Mouse (Mus musculus): Measurements from ENCODE around the gene Trmt1. TPM values are rescaled to one million over a fixed set of nuclear protein-coding genes. Genes with fewer than 3 reads are reported as not detected.

Gene Trmt1
- total RNA-seq, 1 experiment from 2014 or later = 62.2 TPM

- peak; percentile 90 for DNase-seq
These were observed 22.8 kb downstream of the Trmt1 start for GRCm38 (mm10) chr8:84708774-84709475.

DNA sequence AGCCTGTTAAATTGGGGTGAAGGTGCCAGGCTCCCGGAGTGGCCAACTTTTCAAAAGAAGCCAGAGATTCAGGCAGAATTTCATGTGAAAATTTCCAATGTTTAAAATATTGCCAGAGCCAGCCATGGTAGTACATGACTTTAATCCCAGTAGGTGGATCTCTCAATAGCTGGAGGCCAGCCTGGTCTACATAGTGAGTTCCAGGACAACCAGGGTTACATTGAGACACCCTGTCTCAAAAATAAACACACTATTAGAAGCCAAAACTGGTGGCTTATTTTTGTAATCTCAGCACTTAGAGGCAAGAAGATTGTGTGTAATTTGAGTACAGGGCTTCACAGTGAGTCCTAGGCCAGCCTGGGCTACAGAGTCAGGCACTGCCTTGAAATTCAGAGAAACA lies 23.8 kb downstream of the Trmt1 start:
- no peak for DNase-seq

- DNase-seq = no peak
These were observed 25.2 kb downstream of the Trmt1 start for GRCm38 (mm10) chr8:84711312-84711711.

DNA sequence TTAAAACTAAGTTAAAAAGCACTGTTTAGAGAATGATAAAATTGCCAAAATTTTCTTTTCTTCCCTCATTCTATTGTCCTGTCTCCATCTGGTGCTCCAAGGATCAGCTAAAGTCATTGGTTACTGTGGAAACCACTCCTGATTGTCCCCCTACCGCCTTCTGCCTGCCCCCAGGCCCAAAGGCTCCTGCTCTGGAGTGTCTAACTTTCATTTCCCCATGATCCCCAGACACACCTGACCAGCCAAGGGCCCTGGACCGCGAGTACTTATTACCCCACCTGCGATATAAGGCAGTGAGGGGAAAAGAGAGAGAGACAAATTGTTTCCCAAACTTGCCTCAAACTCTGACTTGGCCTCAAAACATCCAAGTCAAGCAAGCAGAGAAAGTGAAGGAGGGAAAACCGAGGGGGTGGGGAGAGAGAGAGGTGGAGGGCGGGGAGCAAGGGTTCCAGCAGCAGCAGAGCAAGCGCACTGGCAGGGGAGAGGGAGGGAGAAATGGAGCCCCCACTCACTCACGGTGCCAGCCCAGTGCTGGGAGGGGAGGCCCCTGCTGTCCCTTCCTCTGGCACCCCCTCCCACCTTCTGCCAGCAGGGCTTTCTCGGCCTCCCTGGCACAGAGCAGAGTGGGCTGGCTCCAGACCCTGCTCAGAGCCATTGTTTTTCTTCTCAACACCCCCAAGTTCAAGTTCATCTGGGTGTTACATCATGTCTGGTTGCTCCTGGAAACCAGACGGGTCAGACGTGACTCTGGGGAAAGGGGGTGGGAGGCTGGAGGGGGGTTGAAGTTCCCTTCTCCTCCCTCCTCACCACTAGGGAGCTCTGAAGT lies 26.0 kb downstream of the Trmt1 start:
- no peak for DNase-seq

DNA sequence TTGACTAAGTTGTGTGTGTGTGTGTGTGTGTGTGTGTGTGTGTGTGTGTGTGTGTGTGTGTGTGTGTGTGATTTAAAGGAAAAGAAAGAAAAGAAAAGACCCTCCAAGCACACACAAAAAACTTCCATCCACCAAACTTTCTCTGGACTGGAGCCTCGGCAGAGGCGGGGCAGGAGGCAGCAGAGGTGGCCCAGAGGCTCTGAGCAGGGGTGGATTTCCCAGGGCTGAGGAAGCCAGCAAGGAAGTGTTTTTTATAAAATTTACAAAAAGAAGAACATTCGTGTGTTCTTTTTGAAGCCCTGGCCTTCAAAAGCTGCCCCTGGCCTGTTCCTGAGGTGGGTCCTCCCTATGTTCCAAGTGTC lies 26.6 kb downstream of the Trmt1 start:
- DNase-seq = no peak

- DNase-seq = no peak
These were observed 27.3 kb downstream of the Trmt1 start for GRCm38 (mm10) chr8:84713381-84713780.

DNA sequence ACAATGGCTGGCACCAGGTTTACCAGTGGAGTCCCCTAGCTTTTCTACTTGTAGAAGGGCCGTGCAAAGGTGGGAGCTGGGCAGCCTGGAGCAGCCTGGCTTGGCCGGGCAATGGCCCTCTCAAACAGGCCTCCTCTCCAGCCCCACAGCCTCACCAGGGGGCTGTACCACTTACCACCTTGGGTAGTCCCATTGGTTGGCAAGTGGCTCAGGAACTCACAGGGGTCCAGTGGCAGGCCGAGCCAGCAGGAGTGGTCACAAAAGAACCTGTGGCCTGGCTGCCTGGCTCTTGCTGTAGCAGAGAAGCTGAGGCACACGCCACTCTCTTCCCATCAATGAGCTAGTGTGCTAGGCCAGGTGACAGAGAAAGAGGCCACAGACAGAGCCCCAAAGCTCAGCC lies 28.1 kb downstream of the Trmt1 start:
- DNase-seq = no peak

DNA sequence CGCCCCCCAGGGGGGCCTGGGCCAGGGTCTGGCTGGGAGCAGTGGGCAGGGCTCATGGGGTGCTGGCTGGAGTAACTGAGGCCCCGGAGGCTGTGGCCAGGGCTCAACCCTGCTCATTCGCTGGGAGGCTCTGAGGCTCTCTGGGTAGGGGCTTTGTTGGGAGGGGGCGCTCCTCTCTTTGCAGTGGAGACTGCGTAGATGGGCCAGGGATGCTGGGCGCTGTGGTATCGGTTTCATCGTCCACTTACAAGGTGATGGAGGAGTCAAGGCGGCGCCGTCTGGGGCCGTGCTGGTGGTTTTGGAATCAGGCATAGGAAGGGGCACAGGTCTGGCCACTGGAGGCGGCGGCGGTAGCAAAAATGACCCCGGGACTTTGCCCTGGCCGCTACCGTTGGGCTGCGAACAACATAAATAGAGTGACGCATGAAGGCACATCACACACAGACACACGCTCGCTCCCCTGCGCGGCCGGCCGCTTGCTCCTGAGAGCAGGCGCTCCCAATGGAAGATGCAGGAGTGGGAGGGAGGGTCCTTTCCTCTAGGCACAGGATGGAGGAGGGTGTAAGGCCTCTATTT lies 29.9 kb downstream of the Trmt1 start:
- DNase-seq = no peak

GRCm38 (mm10) chr8:84716790-84717189 lies 30.7 kb downstream of the Trmt1 start:
- DNase-seq = no peak

GRCm38 (mm10) chr8:84718476-84718875 lies 32.4 kb downstream of the Trmt1 start:
- DNase-seq = no peak

DNA sequence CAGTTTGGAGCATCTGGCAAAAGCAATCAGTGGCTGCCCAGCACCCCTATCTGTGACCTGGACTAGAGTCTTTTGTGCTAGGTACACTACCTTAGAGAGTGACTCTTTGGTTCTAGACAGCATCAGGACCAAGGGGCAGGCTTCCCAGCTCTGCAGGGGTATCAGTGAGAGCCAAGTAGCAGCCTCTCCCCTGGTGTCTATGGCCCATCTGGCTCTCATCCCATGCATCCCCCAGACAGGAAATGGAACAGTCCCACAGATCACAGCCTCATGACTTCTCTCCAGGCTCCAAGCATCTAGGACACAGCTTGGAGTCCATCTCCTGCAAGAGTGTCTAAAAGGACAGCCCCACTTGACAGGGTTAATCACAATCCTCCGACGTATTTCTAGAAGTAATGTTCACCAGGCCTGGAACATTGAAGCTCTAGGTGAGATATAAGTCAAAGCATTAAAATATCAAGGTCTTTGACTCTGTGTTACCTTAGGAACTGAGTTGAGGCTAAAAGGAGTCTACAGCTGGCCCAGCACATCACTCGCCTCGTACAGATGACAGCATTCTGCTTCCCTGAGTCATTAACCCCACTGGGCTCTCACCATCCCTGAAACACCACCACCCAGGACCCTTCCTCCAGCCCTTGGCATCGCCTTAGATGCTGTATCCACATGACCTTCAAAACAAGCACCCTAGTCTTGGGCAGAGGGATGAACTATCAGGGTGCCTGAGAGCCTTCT lies 33.0 kb downstream of the Trmt1 start:
- DNase-seq = no peak

DNA sequence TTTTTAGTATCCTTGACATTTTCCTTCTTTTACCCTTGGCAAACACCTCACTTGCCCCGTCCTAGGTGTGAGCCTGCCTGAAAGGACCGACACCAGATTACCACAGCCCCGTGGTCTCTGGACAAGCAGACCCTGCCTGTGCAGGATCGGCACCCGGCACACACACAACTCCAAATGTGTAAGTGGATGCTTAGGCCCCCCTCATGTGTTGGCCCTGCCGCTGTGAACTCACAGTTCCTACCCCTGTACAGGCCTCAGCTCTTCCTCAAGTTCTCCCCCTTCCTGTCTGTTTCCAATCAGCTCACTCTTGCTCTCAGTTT lies 36.4 kb downstream of the Trmt1 start:
- DNase-seq = no peak

GRCm38 (mm10) chr8:84722850-84723570 lies 36.9 kb downstream of the Trmt1 start, which contains the start of gene G430095P16Rik:
Gene G430095P16Rik (plus strand): TSS chr8:84723007.
- DNase-seq = peak; percentile 79

DNA sequence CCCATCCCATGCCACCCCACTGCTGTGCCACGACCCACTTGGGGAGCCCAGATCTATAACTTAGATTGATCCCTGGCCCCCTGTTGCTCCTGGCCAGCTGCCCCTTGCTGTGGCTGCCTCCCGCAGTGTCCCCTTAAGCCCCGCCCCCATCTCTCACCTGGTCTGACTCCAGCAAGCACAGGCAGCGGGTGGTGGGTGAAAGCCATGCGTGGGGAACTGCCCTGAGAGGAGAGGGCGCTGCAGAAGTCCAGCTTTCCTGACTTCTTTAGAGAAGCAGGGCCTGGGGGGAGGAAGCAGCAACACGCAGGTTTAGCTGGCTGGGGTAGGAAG lies 37.4 kb downstream of the Trmt1 start:
- no peak for DNase-seq

DNA sequence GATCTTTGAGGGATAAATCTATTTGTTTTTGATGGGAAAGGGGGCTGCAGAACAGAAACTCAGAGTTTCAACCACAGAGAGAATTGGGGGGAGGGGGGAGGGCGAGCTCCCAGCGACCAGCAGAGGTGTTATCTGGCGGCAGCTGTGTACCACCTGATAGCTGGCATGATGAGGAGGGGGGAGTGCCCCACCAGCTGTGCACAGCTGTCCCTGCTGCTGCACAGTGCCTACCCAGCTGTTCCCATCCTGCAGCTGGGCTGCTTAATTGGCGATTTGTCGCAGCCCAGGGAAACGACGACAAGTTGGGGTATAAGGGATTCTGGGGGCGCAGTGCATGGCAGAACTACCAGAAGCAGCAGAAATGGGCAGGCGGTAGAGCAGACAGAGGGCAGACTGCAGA lies 38.6 kb downstream of the Trmt1 start:
- DNase-seq = no peak

DNA sequence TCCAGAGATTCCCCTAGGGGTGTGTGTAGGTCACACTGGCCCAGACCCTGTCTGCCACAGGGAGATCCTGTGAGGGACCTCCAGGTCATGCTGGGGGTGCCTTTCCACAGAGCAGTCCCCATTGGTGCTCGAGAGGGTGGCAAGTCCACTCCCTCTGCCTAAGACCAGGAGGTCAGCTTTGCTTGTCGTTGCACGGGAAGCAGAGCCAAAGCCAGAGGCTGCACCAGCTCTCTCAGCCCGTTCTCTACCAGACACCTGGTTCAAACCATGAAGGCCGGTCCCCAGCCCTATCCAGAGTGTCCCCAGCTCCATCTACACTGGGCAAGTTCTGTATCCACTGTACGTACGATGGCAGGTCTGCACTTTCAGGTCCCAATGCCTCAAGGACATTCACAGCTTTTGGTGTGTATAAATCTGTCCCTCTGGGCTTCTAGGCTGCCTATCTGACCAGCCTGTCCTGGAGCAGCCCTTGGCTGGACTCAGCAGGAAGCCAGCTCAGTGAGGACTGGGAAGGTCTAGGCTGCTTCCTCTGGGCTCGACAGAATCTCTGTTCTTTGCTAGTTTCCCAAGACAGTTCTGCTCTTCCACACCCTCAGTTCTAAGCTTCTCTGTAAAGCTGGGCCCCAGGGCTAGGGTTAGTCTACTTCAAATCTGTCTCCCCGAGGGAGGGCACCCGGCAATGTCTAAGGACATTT lies 39.3 kb downstream of the Trmt1 start:
- DNase-seq = no peak

DNA sequence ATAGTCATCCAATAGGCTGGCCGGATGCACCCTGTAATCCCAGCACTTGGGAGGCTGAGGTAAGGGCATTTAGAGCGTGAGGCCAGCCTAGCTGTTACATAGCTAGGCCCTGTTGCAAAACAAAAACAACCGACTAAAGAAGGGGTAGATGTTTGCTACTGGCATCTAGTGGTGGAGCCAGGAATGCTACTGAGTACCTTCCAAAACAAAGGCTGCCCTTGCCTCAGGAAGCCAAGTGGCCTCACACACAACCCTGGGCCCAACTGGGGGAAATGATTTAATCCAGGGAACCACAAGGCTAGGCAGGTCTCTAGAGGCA lies 39.8 kb downstream of the Trmt1 start:
- DNase-seq = peak; percentile 53

- DNase-seq = no peak
These were observed 42.4 kb downstream of the Trmt1 start for GRCm38 (mm10) chr8:84728474-84728873.

- DNase-seq = no peak
These were observed 43.8 kb downstream of the Trmt1 start for GRCm38 (mm10) chr8:84729921-84730362.

DNA sequence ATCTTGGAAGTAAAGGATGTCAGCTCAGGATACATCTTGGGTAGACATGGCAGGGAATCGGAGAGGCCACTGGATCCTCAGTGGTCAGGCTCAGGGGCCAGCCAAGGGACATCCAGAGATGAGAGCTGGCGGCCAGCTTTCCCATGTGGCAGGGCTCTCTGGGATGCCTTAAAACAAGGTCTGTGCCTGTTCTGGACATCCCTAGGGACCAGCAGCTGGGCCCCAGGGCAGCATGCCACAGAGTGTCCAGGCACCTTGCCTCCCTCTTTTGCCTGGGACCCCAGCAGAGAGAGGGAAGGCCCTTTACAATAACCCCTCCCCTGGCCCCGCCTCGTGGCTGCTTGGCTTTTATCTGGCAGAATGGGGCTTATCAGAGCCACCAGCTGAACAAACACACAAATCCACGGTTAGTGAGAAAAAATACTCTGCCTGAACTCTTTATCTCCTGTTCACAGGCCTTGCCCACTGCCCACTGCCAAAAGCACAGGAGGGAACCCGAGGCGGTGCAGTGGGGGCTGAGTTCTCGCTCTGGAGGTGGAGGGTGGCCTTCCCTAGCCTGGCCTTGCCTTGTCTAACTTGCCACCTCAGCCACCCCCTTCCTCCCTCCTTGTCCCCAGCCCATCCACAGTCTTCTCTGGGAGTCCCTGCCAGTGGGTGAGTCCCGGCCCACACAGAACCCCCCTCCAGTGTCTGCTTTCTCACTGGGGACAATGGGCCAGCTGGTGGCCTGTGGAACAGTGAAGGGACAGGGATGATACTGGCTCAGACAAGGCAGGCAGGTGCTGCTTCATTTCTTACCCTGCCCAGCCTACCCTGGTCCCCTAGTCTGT lies 44.6 kb downstream of the Trmt1 start:
- DNase-seq = no peak
